9 mouse cellular contexts compared by ENCODE assay signal in the genomic region with DNA sequence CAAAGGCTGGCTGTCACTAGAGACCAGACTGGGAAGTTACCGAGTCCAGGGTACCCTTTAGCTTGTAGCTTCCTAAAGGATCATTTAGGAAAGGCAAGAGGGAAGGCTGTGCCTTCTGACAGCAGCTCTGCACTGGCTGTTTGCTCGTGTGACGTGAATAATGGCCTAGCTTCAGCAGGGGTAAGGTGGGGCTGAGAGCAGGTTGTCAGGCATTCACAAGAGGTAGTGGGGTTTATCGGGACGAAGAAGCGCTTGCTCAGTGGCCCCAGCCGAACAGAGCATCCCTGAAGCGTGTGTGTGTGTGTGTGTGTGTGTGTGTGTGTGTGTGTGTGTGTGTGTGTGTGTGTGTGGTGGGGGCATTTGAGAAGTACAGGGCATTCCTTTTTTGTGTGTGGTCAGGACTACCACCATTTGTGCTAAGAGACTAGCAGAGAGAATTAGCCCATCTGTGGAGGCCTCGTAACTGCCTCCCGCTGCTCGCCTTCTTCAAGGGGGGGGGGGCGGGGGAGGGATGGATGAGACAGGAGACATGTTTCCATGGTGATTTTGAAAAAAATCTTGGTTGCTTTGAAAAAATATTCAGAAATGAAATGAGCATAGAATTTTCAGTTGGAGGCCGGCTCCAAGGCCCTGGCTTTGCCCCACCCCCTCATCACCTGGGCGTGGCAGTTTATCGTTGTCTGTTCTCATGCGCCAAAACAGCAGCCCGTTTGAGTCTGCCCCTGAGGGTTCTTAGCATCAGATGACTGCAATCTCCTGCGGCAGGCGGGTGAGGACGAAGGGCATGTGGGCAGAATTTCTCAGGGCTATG. TPM values are rescaled to one million over a fixed set of nuclear protein-coding genes. Genes with fewer than 3 reads are reported as not detected.
DNase-seq lines count a peak whose midpoint lies in the region; ATAC-seq and TF ChIP-seq lines count a peak whose summit lies in the region.
"Had no signal": no experiment of that assay in that cellular context is flagged by ENCODE, and none has a peak within 500 bp of the region (broad histone marks: within the 10 kb centered on the region; RNA-seq: fewer than 3 reads in every experiment).

No protein-coding gene starts in this region.

- peaks cover 12% of the 10 kb centered on the region for H3K36me3 ChIP-seq in embryonic facial prominence, embryonic 12.5 days
- H3K36me3 ChIP-seq in hindbrain, postnatal 0 days (ENCODE audit: insufficient read depth, low read length), result peaks cover 7% of the 10 kb centered on the region; the same call in 1 of the 2 replicates
- no peaks in the 10 kb centered on the region for H3K36me3 ChIP-seq in liver, embryonic 14.5 days (replicated peaks; ENCODE audit: control insufficient read depth, insufficient read depth, low read depth)
- peaks cover 6% of the 10 kb centered on the region; the same call in 1 of the 2 replicates for H3K36me3 ChIP-seq in stomach, embryonic 15.5 days

- TF ChIP-seq POLR2A in brain, embryonic 14.5 days (IDR thresholded peaks at IDR 0.05; ENCODE audit: borderline replicate concordance, extremely low read depth, insufficient read depth, insufficient read length, poor library complexity, severe bottlenecking), result no peak

- no peaks in the 10 kb centered on the region for H3K9me3 ChIP-seq in embryonic facial prominence, embryonic 12.5 days
- no peaks in the 10 kb centered on the region for H3K9me3 ChIP-seq in hindbrain, postnatal 0 days (ENCODE audit: low read length)
- no peaks in the 10 kb centered on the region for H3K9me3 ChIP-seq in liver, embryonic 14.5 days (ENCODE audit: control insufficient read depth, low read length)
- no peaks in the 10 kb centered on the region for H3K9me3 ChIP-seq in stomach, embryonic 15.5 days
- H3K9me3 ChIP-seq: lung, embryonic 15.5 days had no signal

- ATAC-seq in embryonic facial prominence, embryonic 12.5 days (ENCODE audit: insufficient number of reproducible peaks, insufficient read depth, low FRiP score, low TSS enrichment), result no peak
- ATAC-seq in hindbrain, postnatal 0 days, result peak; percentile 66
- ATAC-seq in liver, embryonic 14.5 days (ENCODE audit: insufficient read depth), result peak; percentile 53; the same call in 1 of the 2 replicates
- no peak for ATAC-seq in stomach, embryonic 15.5 days (ENCODE audit: insufficient read depth, low FRiP score, low read depth)
- no peak for ATAC-seq in granulocyte monocyte progenitor cell, adult 5-6 weeks (replicated peaks; ENCODE audit: poor library complexity, severe bottlenecking)

- DNase-seq in layer of hippocampus, adult 2 months (ENCODE audit: low spot score in 2 of 2), result peak; percentile 62 to 63
- DNase-seq in layer of hippocampus, adult 11-12 months (ENCODE audit: low spot score), result no peak
- peak; percentile 80 for DNase-seq in brain, embryonic 14.5 days (ENCODE audit: low read depth)
- DNase-seq in hindbrain, postnatal 0 days (ENCODE audit: low spot score), result peak; percentile 78
- DNase-seq in liver, embryonic 14.5 days (ENCODE audit: low read depth in 3 of 3, low spot score in 3 of 3), result peak; percentile 7 to 29 (median 20)

- no peak for TF ChIP-seq EP300 in liver, embryonic 14.5 days (IDR thresholded peaks at IDR 0.05; ENCODE audit: low read depth)

- no peak for TF ChIP-seq CTCF in layer of hippocampus, adult 2 months (conservative IDR thresholded peaks at IDR 0.05)
- no peak for TF ChIP-seq CTCF in brain, embryonic 14.5 days (IDR thresholded peaks at IDR 0.05; ENCODE audit: borderline replicate concordance, extremely low read depth, insufficient read depth, insufficient read length)
- no peak for TF ChIP-seq CTCF in hindbrain, postnatal 0 days (IDR thresholded peaks at IDR 0.05; ENCODE audit: low read depth)
- no peak for TF ChIP-seq CTCF in liver, embryonic 14.5 days (IDR thresholded peaks at IDR 0.05; ENCODE audit: low read depth)

- H3K4me3 ChIP-seq in layer of hippocampus, adult 2 months, result peak overlapping the region; percentile 17; the same call in 1 of the 2 replicates
- H3K4me3 ChIP-seq in embryonic facial prominence, embryonic 12.5 days, result peak overlapping the region; percentile 20; the same call in 1 of the 2 replicates
- no peak overlapping the region for H3K4me3 ChIP-seq in hindbrain, postnatal 0 days (ENCODE audit: low read length)
- H3K4me3 ChIP-seq in liver, embryonic 14.5 days (ENCODE audit: insufficient read depth in 1 of 2, low read depth in 2 of 2, low read length in 2 of 2), result no peak overlapping the region
- no peak overlapping the region for H3K4me3 ChIP-seq in stomach, embryonic 15.5 days (replicated peaks)
- H3K4me3 ChIP-seq: lung, embryonic 15.5 days had no signal

- H3K4me2 ChIP-seq in embryonic facial prominence, embryonic 12.5 days (replicated peaks), result peak overlapping the region; percentile 38
- H3K4me2 ChIP-seq in hindbrain, postnatal 0 days (ENCODE audit: low read depth, low read length), result peak overlapping the region; percentile 24; the same call in 1 of the 2 replicates
- H3K4me2 ChIP-seq in liver, embryonic 14.5 days (ENCODE audit: low read depth), result no peak overlapping the region
- H3K4me2 ChIP-seq in stomach, embryonic 15.5 days, result peak overlapping the region; percentile 16; the same call in 1 of the 2 replicates
- H3K4me2 ChIP-seq: lung, embryonic 15.5 days had no signal

- H3K9ac ChIP-seq in embryonic facial prominence, embryonic 12.5 days, result no peak overlapping the region
- H3K9ac ChIP-seq in hindbrain, postnatal 0 days (replicated peaks; ENCODE audit: low read length), result no peak overlapping the region
- no peak overlapping the region for H3K9ac ChIP-seq in liver, embryonic 14.5 days (replicated peaks)
- H3K9ac ChIP-seq in stomach, embryonic 15.5 days, result no peak overlapping the region
- H3K9ac ChIP-seq: lung, embryonic 15.5 days had no signal

- peaks cover 10% of the 10 kb centered on the region for H3K4me1 ChIP-seq in embryonic facial prominence, embryonic 12.5 days
- H3K4me1 ChIP-seq in hindbrain, postnatal 0 days (ENCODE audit: insufficient read depth, low read length), result peaks cover 26% of the 10 kb centered on the region
- H3K4me1 ChIP-seq in liver, embryonic 14.5 days (replicated peaks; ENCODE audit: control insufficient read depth in 2 of 2, insufficient read depth in 2 of 2, low read length in 1 of 2), result no peaks in the 10 kb centered on the region
- no peaks in the 10 kb centered on the region for H3K4me1 ChIP-seq in stomach, embryonic 15.5 days
- H3K4me1 ChIP-seq: lung, embryonic 15.5 days had no signal

- peak overlapping the region; percentile 87 for H3K27ac ChIP-seq in layer of hippocampus, adult 2 months
- peak overlapping the region; percentile 41; the same call in 1 of the 2 replicates for H3K27ac ChIP-seq in embryonic facial prominence, embryonic 12.5 days
- peak overlapping the region; percentile 79 for H3K27ac ChIP-seq in hindbrain, postnatal 0 days
- no peak overlapping the region for H3K27ac ChIP-seq in liver, embryonic 14.5 days
- no peak overlapping the region for H3K27ac ChIP-seq in stomach, embryonic 15.5 days
- H3K27ac ChIP-seq: lung, embryonic 15.5 days had no signal

- WGBS in embryonic facial prominence, embryonic 12.5 days, result 36% methylated on average over 19 of the region's 20 CpGs
- WGBS in hindbrain, postnatal 0 days, result 17% methylated on average over 19 of the region's 20 CpGs
- 45% methylated on average over 20 of the region's 20 CpGs for WGBS in liver, embryonic 14.5 days (ENCODE audit: insufficient replicate concordance)
- 32% methylated on average over 20 of the region's 20 CpGs for WGBS in stomach, embryonic 15.5 days

- no peaks in the 10 kb centered on the region for H3K27me3 ChIP-seq in embryonic facial prominence, embryonic 12.5 days
- no peaks in the 10 kb centered on the region for H3K27me3 ChIP-seq in hindbrain, postnatal 0 days (ENCODE audit: insufficient read depth, low read length)
- no peaks in the 10 kb centered on the region for H3K27me3 ChIP-seq in liver, embryonic 14.5 days (ENCODE audit: control insufficient read depth, insufficient read depth, low read length)
- H3K27me3 ChIP-seq in stomach, embryonic 15.5 days (replicated peaks), result no peaks in the 10 kb centered on the region
- H3K27me3 ChIP-seq: lung, embryonic 15.5 days had no signal

RNA-seq across cellular contexts. Expression of a gene that starts 57.7 kb away (rescaled TPM):
- total RNA-seq in layer of hippocampus, adult 2 months (2021), result 10 to 100 TPM; 31.1 to 33.7 TPM
- polyA plus RNA-seq in brain, embryonic 14.5 days (2012; rRNA removed), result 5.7 and 12.8 TPM in 2 replicates
- polyA plus RNA-seq in embryonic facial prominence, embryonic 12.5 days (2016; fragmentation: Nextera tagmentation; extraction: Ambion mirVana), result 11.7 and 11.8 TPM in 2 replicates
- 23.9 and 30.9 TPM in 2 replicates for total RNA-seq in hindbrain, postnatal 0 days (2014; rRNA removed)
- 9.6 and 10.0 TPM in 2 replicates for polyA plus RNA-seq in hindbrain, postnatal 0 days (2015; fragmentation: Nextera tagmentation; extraction: Ambion mirVana)
- polyA plus RNA-seq in liver, embryonic 14.5 days (2012; rRNA removed), result 0.37 and 0.44 TPM in 2 replicates
- polyA plus RNA-seq in liver, embryonic 14.5 days (2014; fragmentation: Nextera tagmentation; extraction: Ambion mirVana), result 0.70 and 0.97 TPM in 2 replicates
- 4.7 and 4.8 TPM in 2 replicates for polyA plus RNA-seq in stomach, embryonic 15.5 days (2015; fragmentation: Nextera tagmentation; extraction: Ambion mirVana)
- total RNA-seq in granulocyte monocyte progenitor cell, adult 5-6 weeks (2014; fragmentation: Nextera tagmentation), result 5.1 and 5.3 TPM in 2 replicates
- 3.3 and 4.1 TPM in 2 replicates for total RNA-seq in granulocyte monocyte progenitor cell, adult 5-6 weeks (2017)

RNA-seq across cellular contexts. Expression of a gene that starts 57.7 kb away (rescaled TPM):
- not detected for total RNA-seq in layer of hippocampus, adult 2 months (2021)
- polyA plus RNA-seq in brain, embryonic 14.5 days (2012; rRNA removed), result 0.55 and 0.57 TPM in 2 replicates
- 0.35 TPM in 1 of 2 replicates, not detected in the other for polyA plus RNA-seq in embryonic facial prominence, embryonic 12.5 days (2016; fragmentation: Nextera tagmentation; extraction: Ambion mirVana)
- not detected in 2 replicates for total RNA-seq in hindbrain, postnatal 0 days (2014; rRNA removed)
- polyA plus RNA-seq in hindbrain, postnatal 0 days (2015; fragmentation: Nextera tagmentation; extraction: Ambion mirVana), result 0.58 and 0.82 TPM in 2 replicates
- polyA plus RNA-seq in liver, embryonic 14.5 days (2012; rRNA removed), result not detected in 2 replicates
- not detected in 2 replicates for polyA plus RNA-seq in liver, embryonic 14.5 days (2014; fragmentation: Nextera tagmentation; extraction: Ambion mirVana)
- polyA plus RNA-seq in stomach, embryonic 15.5 days (2015; fragmentation: Nextera tagmentation; extraction: Ambion mirVana), result not detected in 2 replicates
- not detected in 2 replicates for total RNA-seq in granulocyte monocyte progenitor cell, adult 5-6 weeks (2014; fragmentation: Nextera tagmentation)
- not detected in 2 replicates for total RNA-seq in granulocyte monocyte progenitor cell, adult 5-6 weeks (2017)
- polyA plus RNA-seq: lung, embryonic 15.5 days had no signal

RNA-seq across cellular contexts. Expression of a gene that starts 57.7 kb away (rescaled TPM):
- 10 to 100 TPM; 46.8 to 49.1 TPM for total RNA-seq in layer of hippocampus, adult 2 months (2021)
- 87.8 and 96.8 TPM in 2 replicates for polyA plus RNA-seq in brain, embryonic 14.5 days (2012; rRNA removed)
- polyA plus RNA-seq in embryonic facial prominence, embryonic 12.5 days (2016; fragmentation: Nextera tagmentation; extraction: Ambion mirVana), result 106 and 113 TPM in 2 replicates
- 24.9 and 33.2 TPM in 2 replicates for total RNA-seq in hindbrain, postnatal 0 days (2014; rRNA removed)
- 181 and 183 TPM in 2 replicates for polyA plus RNA-seq in hindbrain, postnatal 0 days (2015; fragmentation: Nextera tagmentation; extraction: Ambion mirVana)
- polyA plus RNA-seq in liver, embryonic 14.5 days (2012; rRNA removed), result 9.9 and 15.2 TPM in 2 replicates
- 30.2 and 31.7 TPM in 2 replicates for polyA plus RNA-seq in liver, embryonic 14.5 days (2014; fragmentation: Nextera tagmentation; extraction: Ambion mirVana)
- 87.9 and 94.9 TPM in 2 replicates for polyA plus RNA-seq in stomach, embryonic 15.5 days (2015; fragmentation: Nextera tagmentation; extraction: Ambion mirVana)
- total RNA-seq in granulocyte monocyte progenitor cell, adult 5-6 weeks (2014; fragmentation: Nextera tagmentation), result 32.7 and 41.0 TPM in 2 replicates
- total RNA-seq in granulocyte monocyte progenitor cell, adult 5-6 weeks (2017), result 14.4 and 15.5 TPM in 2 replicates

Comparison
In these comparisons a context has a peak if more than half of its experiments do, and no peak if none do; other contexts are left out.
1. H3K27ac ChIP-seq: peak in layer of hippocampus, adult 2 months (single experiment), embryonic facial prominence, embryonic 12.5 days (single experiment) and hindbrain, postnatal 0 days (single experiment); none in liver, embryonic 14.5 days (single experiment) and stomach, embryonic 15.5 days (single experiment).
2. H3K4me3 ChIP-seq: peak in layer of hippocampus, adult 2 months (single experiment) and embryonic facial prominence, embryonic 12.5 days (single experiment); none in hindbrain, postnatal 0 days (single experiment), liver, embryonic 14.5 days (0 of 2) and stomach, embryonic 15.5 days (single experiment).
3. ATAC-seq: peak in hindbrain, postnatal 0 days (single experiment) and liver, embryonic 14.5 days (single experiment); none in embryonic facial prominence, embryonic 12.5 days (single experiment), stomach, embryonic 15.5 days (single experiment) and granulocyte monocyte progenitor cell, adult 5-6 weeks (single experiment).